Mouse (Mus musculus): ENCODE measurements around the gene Hmbs.
"Not testable (repeated sequence)": the region's sequence is repeated elsewhere in the genome, so short reads cannot be mapped to it uniquely, and the experiment has no call there.

DNA sequence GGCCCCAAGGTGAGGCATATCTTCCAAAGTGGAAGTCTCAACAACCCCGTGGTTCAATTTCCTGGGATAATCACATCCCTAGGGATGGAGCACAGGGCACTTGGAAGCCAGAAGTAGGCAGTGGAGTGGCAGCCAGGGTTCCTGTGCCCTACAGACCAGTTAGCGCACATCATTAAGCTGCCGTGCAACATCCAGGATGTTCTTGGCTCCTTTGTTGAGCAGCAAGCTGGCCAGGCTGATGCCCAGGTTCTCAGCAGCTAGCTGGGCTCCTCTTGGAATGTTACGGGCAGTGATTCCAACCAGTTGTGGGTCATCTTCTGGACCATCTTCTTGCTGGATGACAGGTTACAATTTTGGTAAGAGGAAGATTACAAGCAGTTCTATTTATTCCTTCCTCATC, 7.5 kb downstream of the Hmbs start:
- not testable (repeated sequence) for TF ChIP-seq GATA1 (IDR thresholded peaks at IDR 0.05; ENCODE audit: borderline replicate concordance, low read length); FLI1 (IDR thresholded peaks at IDR 0.05; ENCODE audit: low read length)
